Mouse (Mus musculus): ENCODE results near the gene Stpg3.

DNA sequence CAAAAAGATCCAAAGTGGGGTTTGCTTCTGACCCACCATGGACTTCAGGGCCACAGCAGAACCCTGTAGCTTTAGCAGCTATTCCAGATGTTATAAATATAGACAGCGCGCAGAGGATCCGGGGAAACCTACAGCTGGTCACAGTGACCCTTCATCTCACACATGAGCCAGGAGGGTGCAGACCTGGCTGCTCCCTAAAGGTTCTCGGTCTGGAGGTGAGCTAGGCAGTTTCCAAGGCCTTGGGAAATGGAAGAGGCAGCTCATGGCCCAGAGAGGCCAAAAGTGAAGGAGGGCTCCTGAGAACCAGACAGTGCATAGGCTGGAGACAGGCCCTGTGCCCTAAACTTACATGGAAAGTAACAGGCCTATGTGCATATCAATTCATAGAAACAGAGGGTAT, 40.6 kb downstream of the Stpg3 start:
- TF ChIP-seq CTCF (IDR thresholded peaks at IDR 0.05; ENCODE audit: control insufficient read depth, insufficient read depth, low read length), result no peak
- TF ChIP-seq POLR2A (IDR thresholded peaks at IDR 0.05; ENCODE audit: borderline replicate concordance, control insufficient read depth, low read depth, low read length), result no peak
